Mouse (Mus musculus): ENCODE results near the gene Fam83g. TPM values are rescaled to one million over a fixed set of nuclear protein-coding genes. Genes with fewer than 3 reads are reported as not detected.

The Fam83g gene
- total RNA-seq, 2 experiments from 2014 or later: 0.07 to 0.24 TPM

DNA sequence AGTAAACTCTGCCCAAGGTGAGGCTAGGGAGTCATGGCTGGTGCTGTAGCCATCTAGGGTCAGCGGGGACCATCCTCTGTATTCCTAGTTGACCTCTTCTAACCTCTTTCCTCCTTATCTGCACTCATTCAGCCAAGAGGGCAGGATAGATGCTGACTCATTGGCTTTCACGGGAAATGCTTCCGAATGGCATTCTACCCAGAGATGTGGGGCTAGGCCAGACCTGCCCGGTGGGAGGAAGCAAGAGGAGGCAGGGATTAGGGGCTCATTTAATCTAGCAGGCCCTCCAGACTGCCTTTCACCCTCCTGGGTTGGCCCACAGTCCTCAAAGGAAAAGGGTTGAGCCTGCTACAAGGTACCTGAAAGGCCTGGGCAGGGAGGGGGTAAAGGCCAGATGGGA, 22.3 kb downstream of the Fam83g start:
- intact Hi-C loops (cut with DNase I): no loop called here
- no peak for DNase-seq

DNA sequence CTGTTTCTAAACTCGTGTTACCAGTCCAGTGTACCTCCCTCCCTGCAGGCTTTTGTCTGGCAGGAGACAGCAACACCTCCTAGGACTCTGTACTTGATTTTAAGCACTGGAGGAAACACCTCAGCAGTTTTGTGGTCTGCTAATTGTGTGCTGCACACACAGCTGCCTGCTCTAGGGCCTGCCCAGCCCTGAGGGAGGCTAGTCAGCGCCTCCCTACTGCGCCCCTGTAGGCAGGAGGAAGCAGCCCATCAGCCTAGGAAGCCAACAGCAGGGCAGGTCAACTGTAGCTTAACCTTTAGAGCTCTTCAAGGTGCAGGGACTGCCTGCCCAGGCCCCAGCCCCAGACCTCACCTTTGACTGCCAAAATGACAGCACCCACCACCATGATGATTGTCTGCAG, 25.0 kb downstream of the Fam83g start:
- intact Hi-C loops (cut with DNase I): no loop called here
- DNase-seq: no peak

DNA sequence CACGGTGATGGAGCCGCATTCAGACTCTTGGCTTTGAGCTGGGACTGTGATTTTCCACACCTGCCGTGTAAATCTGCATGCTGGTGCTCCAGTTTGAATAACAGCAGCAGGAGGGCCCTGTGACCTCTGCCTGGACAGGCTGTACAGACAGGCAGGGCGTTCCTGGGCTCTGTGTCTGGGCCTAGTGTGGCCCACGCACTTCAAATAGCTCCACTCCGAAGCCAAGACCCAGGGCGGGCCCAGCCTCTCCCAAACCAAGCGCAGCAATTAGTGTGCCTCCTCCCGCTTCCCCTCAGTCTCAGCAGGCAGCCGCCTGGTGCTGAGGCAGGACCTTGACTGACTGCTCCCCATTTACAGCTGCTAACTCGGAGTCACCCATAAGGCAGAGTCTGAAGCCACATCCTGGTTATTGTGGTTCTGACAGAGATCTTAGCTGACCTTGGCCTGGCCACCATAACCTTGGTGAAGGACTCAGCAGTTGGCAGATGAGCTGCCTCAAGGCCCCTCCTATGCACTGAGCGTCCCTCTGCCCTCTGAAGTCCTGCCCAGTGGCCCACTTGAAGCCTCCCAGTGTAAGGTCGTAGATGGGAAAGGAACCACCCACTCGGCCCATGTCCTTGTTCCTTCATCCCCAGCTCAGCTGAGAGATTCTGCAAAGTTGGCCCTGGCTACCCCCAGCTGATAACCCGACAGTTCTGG, 29.4 kb downstream of the Fam83g start:
- no peak for DNase-seq
- intact Hi-C loops (cut with DNase I): loop anchor here (5.0 kb wide), 3 partner anchors 211 to 296 kb away; no protein-coding TSS in a partner anchor

GRCm38 (mm10) chr11:61714346-61715117, 30.6 kb downstream of the Fam83g start:
- DNase-seq: peak; percentile 71 to 84
- intact Hi-C loops (cut with DNase I): loop anchor here (1.0 to 5.0 kb wide), 6 partner anchors 48 to 297 kb away; no protein-coding TSS in a partner anchor

DNA sequence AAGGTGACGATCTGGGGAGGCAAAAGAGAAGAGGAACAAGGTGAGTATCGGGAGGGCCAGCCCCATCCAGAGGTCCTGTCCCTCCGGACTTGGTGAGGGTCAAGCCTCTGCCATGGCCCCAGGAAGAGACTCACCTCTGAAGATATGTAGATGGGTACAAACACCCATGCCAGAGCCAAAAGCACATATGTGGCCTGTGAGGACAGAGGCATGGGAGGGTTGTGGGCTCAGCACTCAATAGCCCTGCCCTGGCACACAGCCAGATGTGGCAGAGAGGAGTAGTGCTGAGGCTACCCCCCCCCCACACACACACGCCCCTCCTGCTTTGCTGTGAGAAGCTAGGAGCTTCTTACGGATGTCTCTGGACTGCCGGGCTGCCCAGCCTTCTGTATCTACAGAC, 31.2 kb downstream of the Fam83g start:
- intact Hi-C loops (cut with DNase I): loop anchor here (2.0 kb wide), 2 partner anchors 86 to 94 kb away; no protein-coding TSS in a partner anchor

GRCm38 (mm10) chr11:61717990-61718389, 34.1 kb downstream of the Fam83g start:
- no peak for DNase-seq
- intact Hi-C loops (cut with DNase I): no loop called here

More for the DNA sequence above, 31.2 kb downstream of the Fam83g start:
- no peak for DNase-seq

DNA sequence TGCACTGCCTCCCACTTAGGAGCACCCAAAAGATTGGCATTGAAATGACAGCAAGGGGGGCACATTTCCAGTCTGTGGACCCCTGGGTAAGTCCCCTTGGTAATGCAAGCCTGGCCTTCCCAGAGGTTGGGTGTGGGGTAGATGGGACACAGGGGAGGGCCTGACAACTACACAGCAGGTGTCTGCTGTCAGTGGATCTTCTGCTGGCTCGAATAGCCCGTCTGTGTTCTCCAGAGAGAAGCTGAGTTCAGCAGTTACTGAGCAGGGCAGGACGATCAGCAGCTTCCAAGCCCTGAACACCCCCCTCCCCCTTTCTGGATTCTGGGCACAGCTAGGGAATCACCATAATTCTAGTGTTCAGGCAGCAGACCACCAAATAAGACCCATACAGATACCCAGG, 35.5 kb downstream of the Fam83g start:
- DNase-seq: no peak
- intact Hi-C loops (cut with DNase I): no loop called here

DNA sequence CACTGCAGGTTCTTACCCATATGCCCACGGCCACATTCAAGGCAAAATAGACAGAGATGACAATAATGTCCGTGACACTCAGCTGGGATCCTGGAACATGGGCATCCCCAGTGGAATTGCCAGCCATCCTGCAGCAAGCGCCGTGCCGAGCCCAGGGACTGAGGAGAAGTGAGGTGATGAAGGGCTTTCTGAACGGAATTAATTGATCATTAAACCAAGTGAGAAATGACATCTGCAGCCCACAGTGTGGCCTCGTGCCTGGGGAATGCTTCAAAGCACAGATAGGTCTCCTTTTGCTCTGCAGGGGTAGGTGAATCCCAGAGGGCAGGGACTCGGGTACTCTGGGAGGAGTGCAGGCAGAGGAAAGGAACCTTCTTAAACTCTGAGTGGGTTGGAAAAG, 35.9 kb downstream of the Fam83g start:
- no peak for DNase-seq
- intact Hi-C loops (cut with DNase I): no loop called here

DNA sequence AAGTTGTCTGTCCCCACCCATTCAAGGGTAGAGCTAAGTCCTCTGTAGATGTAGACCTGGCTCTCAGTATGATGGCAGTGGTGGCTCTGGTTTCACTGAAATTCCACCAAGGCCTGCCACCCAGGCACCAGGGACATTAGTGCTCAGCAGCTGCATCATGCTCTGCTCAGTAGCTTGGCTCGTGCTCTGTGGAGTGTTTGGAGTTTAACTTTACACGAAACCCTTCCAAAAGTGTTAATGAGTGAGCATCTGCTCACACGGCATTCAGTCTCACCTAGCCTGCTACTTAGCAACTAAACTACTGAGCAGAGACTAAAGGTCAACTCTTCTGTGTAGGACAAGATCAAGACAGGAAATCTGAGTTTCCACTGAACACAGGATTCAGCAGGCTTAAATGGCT, 36.7 kb downstream of the Fam83g start, which contains the start of gene Slc5a10:
TSS of gene Slc5a10 (minus strand) at position 191 of the 400 bp plus-strand sequence.
- DNase-seq: no peak
- intact Hi-C loops (cut with DNase I): no loop called here

- DNase-seq: no peak
- intact Hi-C loops (cut with DNase I): no loop called here
These were observed 38.2 kb downstream of the Fam83g start for GRCm38 (mm10) chr11:61722077-61722476.

- DNase-seq: no peak
- intact Hi-C loops (cut with DNase I): no loop called here
These were observed 44.1 kb downstream of the Fam83g start for GRCm38 (mm10) chr11:61728037-61728436.

- DNase-seq: no peak
- intact Hi-C loops (cut with DNase I): no loop called here
These were observed 48.8 kb downstream of the Fam83g start for GRCm38 (mm10) chr11:61732672-61733071.

- intact Hi-C loops (cut with DNase I): no loop called here
- DNase-seq: no peak
These were observed 53.4 kb downstream of the Fam83g start for GRCm38 (mm10) chr11:61737290-61737689.

DNA sequence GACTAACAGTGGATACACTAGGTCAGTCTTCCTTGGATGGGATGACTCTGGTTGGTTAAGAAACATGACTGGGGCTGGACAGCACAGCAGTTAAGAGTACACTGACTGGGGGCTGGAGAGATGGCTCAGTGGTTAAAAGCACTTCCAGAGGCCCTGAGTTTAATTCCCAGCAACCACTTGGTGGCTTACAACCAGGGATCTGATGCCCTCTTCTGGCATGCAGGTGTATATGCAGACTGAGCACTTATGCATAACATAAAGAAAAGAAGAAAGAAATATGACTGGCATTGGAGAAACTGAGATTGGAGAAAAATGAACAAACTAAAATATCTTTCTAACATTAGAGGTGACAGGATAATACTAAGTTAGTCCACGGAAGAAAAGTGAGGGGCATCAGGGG, 56.6 kb downstream of the Fam83g start:
- DNase-seq: no peak
- intact Hi-C loops (cut with DNase I): no loop called here

- intact Hi-C loops (cut with DNase I): no loop called here
- no peak for DNase-seq
These were observed 59.9 kb downstream of the Fam83g start for GRCm38 (mm10) chr11:61743768-61744167.

DNA sequence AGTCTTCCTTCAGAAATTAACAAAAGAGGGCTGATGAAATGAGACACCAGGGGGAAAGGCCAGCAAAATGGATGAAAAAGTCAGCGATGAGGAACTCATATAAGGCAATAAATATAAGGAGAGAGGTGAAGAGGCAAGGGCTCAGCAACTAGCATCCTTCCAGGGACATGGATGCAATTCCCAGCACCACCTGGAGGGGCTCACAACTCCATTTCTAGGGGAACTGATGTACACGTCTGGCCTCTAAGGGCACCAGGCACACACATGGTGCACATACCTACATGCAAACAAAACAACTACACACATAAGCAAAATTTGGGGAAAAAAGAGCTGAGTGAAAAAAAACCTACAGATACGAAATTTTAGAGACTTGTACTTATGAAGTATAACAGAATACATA, 60.6 kb downstream of the Fam83g start:
- intact Hi-C loops (cut with DNase I): no loop called here
- DNase-seq: no peak

DNA sequence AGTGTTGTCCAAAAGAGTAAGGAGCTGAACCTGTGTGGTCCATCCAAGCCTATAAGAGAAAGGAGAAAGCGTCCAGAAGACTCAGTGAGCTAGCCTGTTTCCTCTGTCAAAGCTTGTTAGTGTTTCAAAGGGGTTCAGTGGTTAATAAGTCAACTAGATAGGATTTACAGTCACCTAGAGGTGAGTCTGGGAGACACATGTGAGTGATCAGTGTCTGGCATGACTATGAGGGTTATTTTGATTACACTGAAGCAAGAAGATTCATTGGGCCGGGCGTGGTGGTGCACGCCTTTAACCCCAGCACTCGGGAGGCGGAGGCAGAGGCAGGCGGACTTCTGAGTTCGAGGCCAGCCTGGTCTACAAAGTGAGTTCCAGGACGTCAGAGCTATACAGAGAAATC, 61.9 kb downstream of the Fam83g start:
- no peak for DNase-seq
- intact Hi-C loops (cut with DNase I): no loop called here

DNA sequence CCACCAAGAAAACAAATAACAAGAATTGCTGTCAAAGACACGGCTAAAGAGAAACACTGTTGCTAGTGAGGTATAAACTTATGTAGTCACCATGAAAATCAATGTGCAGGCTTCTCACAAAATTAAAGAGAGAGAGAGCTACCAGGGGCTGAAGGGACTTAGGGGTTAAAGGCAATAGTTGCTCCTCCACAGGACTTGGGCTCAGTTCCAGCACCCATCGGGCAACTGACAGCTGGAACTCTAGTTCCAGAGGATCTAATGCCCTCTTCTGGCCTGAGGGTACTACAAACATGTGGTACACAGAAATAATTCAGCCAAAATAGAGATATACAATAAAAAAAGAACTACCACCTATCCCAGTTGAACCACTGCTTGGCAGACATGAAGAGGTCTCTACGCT, 63.3 kb downstream of the Fam83g start:
- DNase-seq: no peak

DNA sequence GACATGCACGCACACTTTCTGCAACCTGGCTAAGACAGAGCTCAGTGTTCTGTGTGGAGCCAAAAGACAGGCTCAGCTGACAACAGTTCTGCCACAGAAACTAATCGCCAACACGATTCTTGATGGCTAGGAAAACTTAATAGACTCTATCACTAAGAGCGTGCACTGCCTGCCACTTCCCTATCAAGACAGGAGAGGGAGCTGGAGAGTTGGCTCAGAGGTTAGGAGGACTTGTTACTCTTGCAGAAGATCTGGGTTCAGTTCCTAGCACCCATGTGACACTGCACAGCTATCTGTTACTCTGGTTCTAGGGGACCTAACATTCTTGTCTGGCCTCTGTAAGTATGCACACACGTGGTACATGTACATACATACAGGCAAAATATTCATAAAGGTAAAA, 67.7 kb downstream of the Fam83g start:
- DNase-seq: no peak
- intact Hi-C loops (cut with DNase I): no loop called here

More for the DNA sequence above, 63.3 kb downstream of the Fam83g start:
- intact Hi-C loops (cut with DNase I): no loop called here

DNA sequence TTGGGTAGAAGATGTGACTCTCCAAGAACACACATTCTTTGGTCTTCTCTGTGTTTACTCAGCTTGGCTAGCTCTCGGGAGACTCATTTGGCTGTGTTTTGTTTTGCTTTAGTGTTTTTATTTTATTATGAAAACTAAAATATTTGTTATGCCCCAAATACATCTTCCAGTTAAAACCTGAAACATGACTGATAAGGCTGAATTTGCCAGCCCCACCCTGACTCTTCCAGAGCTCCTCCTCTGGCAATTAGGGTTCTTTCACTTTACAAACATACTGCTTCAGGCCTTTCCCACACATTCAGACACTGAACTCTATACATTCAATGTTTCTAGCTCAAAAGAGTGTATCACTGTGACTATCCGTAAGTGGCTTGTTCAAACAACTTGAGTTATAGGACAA, 73.3 kb downstream of the Fam83g start:
- intact Hi-C loops (cut with DNase I): no loop called here

More for the DNA sequence above, 73.3 kb downstream of the Fam83g start:
- no peak for DNase-seq

Measured in heart, postnatal 14 days (tissue).